Mouse (Mus musculus) embryo, embryonic 10 days (tissue): ENCODE data around the gene Grin2d.
"Not testable (repeated sequence)": the region's sequence is repeated elsewhere in the genome, so short reads cannot be mapped to it uniquely, and the experiment has no call there.

ENCODE experiments used
- DNase-seq: peaks from one replicate; pipeline ENCODE4 v3.0.0-alpha.2; 2015; ENCODE audit warnings: low spot score

Grin2d gene

DNA sequence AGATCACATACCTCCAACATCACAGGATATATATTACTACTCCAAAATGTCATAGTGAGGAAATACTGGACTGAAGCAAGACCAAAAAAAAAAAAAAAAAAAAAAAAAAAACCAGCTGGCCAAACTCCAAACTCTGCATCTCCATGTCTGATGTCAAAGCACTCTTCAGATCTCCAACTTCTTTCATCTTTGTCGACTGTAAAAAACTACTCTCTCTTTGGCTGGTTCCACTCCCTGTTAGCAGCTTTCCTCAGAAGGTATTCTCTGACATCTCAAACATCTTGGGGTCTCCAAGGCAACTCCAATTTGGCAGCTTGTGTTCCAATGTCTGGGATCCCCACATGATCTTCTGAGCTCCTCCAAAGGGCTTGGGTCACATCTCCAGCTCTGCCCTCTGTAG is at the start of gene Grin2d:
Gene Grin2d, minus strand, starts transcription at position 101 of the 400 bp plus-strand sequence.
- not testable (repeated sequence) for DNase-seq

DNA sequence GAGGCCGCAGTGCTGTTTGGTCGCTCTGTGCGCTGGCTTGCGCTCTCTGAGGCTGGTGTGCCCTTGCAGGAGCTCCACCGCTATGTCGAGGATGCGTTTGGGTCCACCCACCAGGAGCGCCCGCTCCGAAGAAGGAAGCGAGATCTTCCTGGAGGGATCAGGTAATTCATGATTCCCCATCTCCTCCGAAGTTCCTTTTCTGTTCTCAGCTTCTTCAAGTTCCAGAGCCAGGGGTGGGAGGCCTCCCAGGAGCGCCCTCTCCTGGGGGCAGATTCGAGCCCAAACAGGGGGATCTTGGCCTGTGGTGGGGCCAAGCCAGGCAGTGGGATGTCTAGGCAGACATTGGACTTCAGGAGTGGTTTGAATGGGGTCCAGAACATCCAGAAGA is 46.2 kb upstream of the Grin2d start:
- no peak for DNase-seq

DNA sequence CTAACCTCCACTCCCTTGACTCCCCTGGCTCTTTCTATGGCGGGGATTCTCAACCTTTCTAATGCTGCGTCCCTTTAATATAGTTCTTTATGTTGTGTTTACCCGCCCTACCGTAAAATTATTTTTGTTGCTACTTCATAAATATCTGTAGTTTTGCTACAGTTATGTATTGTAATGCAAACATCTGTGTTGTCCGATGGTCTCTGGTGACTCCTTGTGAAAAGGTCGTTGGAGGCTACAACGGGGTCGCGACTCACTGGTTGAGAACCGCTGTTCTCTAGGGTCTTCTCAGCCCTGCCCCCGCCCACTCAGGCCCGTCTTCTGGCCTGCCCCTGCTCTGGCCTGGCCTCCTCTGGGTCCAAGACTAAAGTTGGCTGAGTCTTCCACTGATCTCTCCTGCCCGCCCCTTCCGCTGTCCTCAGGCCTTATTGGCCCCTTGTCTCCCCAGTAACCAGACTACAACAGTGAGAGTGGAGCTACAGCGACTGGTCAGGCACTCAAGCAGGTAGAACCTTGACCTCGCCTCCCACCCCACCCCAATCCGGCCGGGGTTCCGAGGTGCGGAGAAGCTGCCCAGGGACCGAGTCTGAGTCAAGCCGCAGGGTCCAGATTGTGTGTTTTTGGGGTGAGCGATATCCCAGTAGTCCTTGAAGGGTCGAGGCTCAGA is 45.7 kb upstream of the Grin2d start, which contains the start of gene Ccdc114:
Gene Ccdc114, plus strand, starts transcription at position 311 of the 667 bp plus-strand sequence.
- DNase-seq: peak; percentile 83

DNA sequence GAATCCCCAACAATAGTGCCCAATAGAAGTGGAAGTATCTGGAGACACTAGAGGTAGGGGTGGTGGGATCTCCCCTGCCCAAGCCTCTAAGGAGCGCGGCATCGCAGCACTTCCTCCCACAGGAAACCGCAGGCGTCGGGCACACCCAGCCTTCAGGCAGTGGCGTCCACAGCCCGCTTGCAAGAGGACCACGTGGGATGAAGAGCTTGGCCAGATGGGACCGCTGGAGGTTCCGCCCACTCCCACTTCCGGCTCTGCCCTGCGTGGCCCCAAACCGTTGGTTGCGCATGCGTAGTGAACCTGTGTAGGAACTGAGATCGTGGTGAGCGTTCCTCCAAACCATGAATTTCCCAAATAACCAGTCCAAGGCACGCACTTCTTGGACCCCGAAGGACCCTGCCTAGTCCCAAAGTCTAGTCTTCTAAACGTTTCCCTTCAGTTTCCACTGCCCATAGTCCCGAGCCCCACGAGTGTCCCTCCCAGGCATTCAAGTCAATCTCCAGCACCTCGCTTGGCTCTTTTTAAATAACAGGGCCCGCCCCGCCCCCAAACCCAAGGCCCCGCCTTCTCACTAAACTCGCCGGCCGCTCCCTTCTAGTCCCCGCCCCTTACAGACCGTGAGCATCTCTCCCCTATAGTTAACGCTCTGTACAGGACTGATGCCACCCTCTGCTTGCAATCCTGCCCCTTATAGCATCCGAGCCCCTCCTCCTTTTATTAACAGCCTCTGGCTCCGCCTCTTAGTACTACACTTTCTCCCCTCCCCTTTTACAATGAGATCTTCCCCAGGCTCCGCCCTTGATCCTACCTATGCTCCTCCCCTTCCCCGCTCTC is 45.0 kb upstream of the Grin2d start:
- DNase-seq: peak; percentile 98

DNA sequence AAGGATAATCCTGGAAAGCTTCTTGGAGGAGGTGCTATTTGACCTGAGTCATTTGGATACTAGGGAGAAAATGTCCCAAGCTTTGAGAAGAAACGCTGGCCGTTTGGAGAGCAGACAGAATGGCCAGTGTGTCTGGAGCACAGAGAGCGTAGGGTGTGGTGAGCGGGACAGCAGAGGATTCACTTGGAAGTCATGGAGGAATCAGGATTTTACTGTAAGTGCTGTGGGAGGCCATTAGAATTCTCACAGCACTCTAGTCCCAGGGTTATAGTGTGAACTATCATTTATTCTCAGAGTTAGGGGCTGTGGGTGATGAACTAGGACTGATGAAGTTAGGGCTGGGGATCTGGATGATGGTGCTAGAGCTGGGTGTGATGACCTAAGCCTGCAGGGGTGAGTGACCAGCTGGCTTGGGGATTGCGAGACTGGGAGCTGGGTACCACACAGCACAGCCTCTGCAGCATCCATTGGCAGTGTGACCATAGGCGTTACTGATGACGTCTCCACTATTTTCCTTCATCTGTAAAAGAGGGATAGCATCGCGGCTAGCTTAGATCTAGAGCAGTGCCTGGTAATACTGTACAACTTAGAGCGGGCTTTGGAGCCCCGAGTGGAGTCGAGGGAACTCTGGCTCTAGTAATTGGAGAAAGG is 43.9 kb upstream of the Grin2d start:
- no peak for DNase-seq

DNA sequence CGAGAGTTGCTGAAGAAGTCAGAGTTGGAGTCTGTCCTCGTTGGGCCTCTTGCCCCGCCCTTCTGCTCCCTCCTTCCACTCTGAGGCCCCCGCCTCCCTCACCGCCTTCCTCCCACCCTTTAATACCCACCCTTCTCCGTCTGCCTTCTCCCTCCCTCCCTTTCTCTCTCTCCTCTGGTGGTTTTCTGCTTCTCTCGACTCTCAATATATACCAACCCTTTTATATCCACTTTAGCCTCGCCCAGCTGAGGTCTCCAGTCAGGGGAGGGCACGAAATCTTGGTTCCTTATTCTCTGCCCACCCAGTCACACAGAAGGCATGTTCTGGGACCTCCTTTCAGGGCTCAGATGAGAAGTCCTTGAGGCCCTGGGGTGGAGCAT is 43.1 kb upstream of the Grin2d start, which contains the start of gene Emp3:
Gene Emp3, minus strand, starts transcription at position 163 of the 380 bp plus-strand sequence.
- no peak for DNase-seq

DNA sequence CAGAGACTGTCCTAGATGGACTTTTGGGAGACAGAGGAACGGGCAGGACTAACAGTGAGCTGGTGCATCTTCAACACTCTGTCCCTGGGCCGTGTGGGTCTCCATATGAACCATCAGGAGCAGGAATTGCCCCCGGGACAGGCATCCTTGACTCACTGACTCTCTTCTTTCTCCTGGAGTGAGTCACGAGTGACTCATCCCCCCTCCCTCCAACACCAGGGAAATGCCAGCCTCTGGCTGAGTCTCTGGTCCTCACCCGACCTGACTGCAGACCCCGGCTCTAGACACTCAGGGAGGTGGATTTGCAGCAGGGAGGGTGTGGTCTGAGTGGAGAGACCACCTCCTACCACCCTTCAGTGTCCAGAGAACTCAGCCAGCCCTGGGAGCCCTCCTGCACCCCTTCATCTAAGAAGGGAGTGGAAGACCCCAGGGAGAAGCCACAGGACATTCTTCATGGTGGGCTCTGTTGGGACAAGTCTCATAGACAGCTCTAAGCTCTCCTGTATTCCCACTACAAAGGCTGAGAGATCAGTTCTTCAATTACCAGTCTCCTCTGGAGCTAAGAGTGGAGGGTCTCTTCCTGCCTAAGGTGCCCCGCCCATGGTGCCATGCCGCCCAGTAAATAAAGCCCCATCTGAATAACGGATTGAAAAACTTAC is 42.5 kb upstream of the Grin2d start:
- DNase-seq: no peak

DNA sequence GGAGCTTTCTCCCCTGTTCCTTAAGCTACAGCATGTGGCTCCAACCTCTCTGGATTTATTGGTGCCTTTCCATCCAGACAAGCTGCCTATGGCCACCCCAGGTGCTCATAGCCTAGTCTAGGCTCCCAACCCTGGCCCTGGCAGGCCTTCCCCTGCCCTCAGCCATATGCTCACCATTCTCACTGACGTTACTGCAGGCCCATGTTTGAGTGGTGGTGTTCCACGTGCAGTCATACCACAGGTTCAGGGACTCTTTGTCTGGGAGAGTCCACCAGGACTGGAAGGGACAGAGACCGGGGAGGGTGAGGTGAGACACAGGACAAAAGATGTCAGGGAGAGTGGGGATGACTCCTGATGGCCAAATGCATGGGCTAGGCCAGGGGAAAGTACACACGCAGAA is 41.6 kb upstream of the Grin2d start:
- DNase-seq: no peak

DNA sequence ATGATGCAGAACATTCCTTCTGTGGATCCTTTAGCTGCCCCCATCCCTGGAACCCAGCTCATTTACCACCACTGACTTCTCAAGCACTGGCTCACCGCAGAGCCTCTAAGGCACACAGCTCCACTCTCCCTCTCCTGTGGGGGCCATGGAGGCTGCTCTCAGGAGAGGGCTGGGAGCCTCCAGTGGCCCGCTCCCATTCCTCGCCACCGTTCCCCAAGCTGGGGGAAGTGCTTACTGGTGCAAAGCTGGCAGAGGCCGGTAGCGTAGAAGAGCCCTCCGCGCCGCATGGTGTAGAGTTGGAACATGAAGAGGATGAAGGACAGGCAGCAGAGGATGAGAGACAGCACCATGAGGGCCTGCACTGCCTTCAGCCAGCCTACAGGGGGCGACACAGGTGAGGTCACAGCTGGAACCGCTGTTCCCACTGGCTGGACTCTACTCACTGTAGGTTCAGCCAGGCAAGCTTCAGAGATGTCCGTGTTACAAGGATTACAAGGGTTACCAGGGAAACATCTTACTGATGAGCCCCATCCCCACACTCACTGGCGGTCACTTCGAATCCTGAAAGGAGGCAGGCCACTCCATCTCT is 41.0 kb upstream of the Grin2d start:
- DNase-seq: no peak

DNA sequence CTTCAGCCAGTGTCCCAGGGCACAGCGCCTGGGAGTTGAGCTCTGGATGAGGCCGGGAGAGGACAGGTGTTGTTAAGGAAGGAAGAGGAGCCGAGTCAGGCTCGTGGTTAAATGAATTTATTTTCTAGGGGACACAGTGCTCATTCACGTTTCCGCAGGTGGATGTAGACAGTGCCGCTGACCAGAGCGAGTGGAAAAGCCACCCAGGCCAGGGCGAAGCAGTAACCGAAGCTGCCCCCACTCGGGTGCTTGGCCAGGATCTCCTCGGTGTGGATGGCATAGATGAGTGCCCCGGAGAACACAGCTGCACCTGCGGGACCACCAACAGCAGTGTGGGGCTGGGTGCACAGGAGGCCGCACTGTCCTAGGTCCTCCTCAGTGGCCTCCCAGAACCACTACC is 39.7 kb upstream of the Grin2d start:
- no peak for DNase-seq

DNA sequence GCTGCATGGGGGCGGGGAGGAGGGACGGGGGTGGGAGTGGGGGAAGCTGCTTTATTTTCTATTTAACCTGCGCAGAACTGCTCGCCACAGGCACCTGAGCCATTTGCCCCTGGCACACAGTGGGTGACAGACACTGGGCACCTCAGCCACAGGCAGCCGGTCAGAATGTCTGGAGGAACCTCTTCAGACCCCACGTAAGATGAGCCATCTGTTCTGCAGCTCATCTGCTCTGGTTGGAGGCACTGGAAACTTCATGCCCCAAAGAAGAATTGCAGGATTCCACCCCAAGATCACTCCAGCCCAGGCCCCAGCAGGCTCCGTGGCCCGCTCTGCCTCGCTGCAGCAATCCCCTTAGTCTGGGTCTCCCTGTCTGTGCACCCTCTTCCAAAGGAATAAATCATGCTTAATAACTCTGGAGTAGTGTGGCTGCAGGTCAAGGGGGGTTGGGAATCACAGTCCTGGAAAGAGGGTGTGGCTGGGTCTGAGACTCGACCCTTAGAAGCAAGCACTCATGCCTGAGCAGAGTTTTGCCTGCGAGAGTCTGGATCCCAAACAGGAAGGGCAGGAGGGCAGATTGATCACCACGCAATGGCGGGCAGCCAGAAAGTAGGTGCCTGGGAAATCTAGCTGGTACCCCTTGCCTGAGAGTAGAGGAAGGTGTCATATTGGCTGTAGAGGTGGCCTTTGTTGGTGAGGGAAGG is 39.0 kb upstream of the Grin2d start:
- DNase-seq: no peak

DNA sequence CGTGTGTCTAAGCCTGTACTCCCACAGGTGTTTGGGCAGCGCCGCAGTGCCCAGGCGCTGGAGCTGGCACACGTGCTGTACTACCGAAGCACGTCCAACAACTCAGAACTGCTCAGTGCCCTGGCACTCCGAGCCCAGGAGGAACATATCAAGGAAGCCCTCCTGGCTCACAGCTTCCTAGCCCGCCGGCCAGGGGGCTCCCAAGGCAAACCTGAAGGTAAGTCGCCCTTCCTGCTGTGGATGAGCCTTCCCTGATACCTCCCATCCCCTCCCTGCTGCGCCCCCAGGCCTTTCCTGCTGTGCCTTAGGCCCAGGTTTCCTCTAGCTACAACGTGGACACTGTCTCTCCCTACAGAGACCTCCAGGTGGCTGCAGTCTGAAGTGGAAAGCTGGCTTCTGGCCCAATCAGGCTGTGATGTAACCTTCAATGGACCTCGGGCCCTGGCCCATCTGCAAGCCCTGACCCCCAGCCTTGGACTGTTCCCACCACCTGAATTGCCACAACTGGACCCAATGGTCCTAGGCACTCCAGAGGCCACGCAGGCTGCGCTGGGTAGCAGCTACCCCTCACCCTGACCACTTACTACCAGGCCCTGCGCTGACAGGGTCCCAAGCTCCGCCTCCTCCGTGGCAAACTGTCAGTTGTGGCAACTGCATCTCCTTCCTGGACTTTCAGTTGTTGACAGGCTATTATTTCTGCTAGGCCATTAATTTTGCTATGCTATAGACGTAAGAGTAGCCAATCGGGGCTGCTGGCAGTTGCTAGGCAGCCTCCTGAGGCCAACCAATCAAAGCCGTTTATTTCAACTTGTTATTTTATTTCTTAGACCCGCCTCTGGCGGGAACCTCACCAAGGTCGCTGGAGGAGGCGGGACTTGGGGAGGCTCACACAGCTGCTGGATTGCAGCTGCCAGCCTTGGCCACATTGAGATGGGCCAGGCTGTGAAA is 38.2 kb upstream of the Grin2d start:
- DNase-seq: peak; percentile 75

DNA sequence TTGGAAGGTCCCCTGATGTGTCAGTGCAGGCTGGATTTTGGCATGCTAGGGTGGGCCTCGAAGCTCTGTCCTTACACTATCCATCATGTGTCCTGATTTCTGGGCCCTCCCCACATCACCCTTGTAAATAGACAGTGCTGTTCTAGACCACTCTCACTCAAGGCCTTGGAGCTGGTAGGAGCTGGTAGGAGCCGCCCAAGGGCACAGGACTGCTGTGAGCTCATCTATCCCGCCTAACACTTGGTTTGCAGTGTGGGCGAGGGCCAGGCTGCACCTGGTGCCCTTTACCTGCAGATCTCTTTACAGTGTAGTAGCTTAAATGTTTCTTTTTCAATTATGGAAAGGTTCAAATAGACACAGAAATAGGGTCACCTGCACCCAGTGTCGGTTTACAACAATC is 36.8 kb upstream of the Grin2d start:
- no peak for DNase-seq

DNA sequence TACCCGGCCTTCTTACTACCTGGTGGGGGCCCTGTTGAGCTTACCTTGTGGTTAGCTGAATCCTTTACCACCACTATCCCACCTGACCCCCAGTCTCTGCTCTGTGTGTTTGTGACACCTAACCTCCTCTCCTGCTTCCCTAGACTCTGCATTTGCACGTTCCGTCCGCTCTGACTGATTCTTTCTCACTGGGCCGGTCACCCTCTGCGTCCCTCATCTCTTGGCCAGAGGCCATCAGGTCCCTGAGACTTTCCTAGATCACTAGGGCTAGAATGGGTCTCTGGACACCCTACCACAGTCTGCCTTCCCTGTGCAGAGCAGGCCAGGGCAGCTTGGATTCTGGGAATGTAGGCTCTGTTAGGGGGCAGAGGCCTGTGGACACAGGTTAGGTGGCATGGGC is 35.9 kb upstream of the Grin2d start:
- DNase-seq: no peak

DNA sequence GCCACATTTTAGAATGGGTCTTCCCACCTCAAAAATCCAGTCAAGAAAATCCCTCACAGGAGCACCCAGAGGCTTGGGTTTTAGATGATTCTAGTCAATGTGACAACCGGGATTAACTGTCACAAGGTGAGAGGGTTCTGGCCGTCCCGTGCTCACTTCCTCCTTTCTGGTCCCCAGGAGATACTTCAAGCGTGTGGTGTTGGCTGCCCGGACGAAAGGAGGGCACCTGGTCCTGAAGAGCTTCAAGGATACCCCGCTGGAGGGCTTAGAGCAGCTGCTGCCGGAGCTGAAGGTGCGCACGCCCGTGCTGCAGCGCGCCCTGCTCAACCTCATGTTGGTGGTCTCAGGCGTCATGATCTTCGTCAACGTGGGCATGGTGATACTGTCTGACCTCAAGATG is 31.0 kb upstream of the Grin2d start:
- no peak for DNase-seq

DNA sequence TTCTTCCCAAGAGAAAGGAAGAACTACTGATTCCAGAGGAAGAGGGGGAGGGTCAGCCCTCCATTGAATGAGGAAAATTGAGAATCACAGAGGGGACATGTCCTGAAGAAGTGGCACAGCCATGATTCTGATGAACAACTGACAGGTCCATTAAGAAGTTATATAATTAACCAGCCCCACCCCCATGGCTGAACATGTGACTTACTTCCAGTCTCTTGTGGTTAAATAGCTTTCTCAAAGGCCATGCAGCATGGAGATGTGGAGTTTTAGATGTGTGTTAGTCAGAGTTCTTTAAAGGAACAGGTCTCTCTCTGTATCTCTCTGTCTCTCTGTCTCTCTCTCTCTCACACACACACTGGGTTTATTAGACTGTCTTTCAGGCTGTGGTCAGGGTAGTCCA is 30.2 kb upstream of the Grin2d start:
- DNase-seq: no peak

DNA sequence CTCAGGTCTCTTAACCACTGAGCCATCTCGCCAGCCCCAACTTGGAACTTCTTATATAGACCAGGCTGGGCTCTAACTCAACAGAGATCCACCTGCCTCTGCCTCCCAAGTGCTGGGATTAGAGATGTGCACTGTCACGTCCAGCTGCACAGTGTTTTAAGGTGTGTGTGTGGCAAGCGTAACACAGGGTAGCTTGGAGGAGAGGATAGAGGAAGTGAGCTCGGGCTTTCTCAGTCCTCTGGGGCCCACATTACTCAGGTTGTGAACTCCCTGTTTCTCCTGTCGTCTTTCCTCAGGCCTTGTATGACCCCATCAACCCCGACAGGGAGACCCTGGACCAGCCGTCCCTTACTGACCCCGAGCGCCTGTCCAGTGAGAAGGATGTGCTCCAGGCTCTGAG is 28.4 kb upstream of the Grin2d start:
- no peak for DNase-seq

DNA sequence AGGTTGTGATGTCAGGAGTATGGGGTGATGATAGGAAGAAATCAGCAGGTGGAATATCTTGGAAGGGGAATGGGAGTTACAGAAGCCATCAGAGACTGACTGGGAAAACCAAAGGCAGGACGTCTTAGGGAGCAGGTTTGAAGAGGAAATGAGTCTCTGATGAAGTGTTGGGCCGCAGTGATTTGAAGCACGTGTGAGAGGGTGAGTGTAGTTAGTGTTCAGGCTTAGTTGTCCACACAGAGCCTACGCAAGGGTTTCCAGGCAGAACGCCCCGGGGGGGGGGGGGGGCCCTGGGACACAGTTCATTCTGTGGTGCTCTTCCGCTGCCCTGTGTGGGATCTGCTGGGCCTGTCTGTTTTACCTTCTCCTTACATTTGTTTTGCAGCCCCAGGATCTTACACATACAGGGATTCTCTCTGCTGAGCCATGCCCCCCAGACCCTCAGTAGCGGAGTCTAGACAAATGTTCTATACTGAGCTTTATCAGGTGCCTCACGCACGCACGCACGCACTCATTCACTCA is 24.4 kb upstream of the Grin2d start:
- no peak for DNase-seq

DNA sequence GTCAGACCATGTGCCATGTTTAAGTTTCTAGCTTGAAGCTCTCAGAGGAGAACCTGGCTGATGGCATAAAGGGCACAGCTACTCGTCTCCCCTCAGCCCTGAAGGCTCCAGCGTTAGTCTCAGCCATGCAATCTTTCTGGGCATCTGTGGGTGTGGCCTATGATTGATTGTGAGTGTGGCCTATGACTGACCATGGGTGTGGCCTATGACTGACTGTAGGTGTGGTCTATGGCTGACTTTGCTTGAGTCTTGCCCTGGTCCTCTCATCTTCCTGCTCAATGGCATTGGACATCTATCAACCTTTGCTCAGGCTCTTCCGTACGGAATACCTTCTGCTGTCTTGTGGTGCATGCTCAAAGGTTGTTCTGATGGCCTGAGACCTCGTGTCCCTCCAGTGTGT is 23.4 kb upstream of the Grin2d start:
- DNase-seq: peak; percentile 67

DNA sequence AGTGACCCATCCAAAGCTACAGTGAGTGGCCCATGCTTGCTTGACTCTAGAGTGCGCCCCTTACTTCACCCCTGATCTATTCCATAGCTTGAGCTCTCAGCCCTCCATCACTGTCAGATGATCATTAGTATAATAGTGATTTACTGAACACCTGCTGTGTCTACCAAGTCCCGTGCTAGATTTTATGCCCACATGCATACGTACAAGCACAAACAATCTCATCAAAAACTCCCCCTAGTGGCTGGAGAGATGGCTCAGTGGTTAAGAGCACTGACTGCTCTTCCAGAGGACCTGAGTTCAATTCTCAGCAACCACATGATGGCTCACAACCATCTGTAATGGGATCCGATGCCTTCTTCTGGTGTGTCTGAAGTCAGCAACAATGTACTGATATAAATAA is 19.9 kb upstream of the Grin2d start:
- DNase-seq: peak; percentile 45
